Mouse (Mus musculus) ZHBTc4 (cell line): Measurements from ENCODE around the gene Ywhaq.

Experiments used
- DNase-seq: peaks from one replicate; pipeline ENCODE4 v3.0.0-alpha.2; 2011; ENCODE audit warnings: low read depth, low spot score

Gene Ywhaq

DNA sequence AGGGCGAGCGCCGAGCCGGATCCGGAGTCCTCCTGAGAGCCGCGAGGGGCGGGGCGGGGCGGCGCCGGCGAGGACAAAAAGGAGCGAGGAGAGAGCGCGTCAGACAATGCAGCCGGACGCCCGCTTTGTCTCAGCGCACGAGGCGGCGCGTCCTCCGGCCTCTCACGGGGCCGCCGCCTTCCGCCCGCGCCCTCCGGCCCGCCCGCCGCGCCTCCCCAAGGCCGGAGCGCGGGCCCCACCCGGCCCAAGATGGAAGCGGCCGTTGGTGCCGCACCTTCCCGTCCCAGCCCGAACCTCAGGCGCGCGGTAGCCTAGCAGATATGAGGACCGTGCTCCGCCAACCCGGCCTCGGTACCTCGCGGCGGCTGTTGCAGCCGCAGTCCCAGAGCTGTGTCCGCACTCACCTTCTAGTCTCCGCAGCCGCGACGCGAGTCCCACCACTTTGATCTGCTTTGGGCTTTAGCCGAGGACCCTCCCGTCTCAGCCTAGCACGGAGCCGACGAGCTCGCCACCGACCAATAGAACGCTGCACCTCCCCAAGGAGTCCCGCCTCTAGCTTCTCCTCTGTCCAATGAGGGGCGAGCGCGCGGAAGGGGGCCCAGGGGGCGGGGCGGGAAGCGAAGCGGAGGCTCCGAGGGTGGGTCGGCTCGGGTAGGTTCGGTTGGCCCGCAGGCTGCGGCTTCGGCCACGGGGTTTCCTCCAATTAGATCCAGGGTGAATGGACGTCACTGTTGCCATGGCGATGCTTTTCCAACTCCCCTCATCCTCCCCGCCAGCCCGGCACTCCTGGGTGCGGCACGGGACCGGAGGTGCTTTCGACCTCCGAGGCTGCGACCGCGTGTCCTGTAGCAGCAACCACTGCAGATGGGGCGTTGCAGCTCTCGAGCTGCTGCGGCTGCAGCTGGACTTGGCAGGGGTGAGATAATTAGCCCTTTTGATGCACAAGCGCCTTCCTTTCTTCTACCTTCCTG lies at the start of gene Ywhaq:
Gene Ywhaq, minus strand, starts transcription at position 538 of the 971 bp plus-strand sequence.
- peak; percentile 100 for DNase-seq

DNA sequence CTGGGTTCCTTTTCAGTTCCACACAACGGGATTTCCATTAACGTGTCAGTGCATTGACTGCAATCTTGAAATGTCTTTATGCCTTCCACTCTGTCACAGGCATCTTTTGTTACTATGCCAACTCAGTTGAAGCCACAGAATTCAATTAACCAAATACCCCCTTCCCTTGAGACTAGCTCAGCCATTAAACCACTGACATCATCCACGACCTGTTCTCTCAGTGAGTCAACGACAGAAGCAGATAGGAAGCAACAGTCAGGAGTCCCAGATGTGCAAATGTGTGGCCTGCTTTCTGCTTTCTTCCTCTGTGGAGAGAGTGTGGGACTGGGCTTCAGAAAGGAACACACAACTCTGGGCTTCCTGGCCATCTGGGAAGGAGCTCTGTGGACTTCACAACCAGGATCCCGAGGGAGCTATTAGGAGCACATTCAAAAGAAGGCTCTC lies 46.0 kb upstream of the Ywhaq start:
- DNase-seq, result no peak

DNA sequence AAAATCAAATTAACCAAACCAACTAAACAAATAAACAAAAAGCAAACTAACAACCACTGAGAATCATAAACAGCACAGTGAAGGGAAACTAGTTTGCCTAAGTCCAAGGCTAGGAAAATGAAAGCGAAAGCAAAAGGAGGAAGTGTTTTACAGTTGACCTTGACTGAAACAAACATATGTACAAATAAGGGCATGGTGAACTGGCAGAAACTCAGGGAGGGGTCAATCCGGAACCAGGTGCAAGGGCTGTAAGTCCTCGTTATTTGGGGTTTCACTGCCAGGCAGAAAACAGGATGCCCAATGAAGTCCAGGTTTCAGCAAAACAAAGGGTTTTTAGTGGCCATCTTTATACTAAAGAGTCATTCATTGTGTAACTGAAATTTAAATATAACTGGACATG lies 45.2 kb upstream of the Ywhaq start:
- peak; percentile 77 for DNase-seq

DNA sequence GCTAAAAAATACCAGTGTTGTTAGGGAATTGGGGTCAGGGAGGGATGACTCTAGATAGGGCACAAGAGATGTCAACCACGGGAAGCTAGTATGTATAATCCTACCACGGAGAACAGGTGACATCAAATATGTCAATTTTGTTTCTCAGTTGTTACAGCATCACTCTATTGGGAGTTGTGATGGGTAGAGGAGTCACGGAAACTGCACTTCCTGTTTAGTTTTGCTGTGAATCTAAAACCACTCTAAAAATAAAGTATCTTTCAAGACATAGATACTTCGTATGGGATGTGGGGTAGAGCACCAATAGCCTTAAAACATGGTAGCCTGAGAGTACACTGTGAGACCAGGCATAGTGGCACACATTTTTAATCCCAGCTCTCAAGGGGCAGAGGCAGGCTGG lies 42.2 kb upstream of the Ywhaq start:
- DNase-seq, result no peak

DNA sequence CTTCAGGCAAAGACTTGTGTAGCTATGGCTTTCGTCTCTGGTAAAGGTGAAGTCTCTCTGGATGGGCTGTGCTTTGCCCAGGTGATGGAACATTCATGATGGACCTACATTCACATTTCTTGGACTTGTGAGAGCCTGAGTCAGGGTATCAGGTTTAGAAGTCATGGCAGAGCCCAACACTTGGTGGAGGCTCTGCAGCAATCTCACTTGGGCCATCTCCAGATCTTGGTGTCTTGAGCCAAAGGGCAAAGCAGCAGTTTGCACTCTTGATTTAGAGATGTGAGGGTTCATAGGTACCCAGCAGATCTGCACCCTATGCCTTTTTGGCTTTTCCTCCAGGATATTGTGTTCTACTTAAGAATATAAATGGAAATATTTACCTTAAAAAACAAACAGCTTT lies 38.6 kb upstream of the Ywhaq start:
- DNase-seq, result no peak

DNA sequence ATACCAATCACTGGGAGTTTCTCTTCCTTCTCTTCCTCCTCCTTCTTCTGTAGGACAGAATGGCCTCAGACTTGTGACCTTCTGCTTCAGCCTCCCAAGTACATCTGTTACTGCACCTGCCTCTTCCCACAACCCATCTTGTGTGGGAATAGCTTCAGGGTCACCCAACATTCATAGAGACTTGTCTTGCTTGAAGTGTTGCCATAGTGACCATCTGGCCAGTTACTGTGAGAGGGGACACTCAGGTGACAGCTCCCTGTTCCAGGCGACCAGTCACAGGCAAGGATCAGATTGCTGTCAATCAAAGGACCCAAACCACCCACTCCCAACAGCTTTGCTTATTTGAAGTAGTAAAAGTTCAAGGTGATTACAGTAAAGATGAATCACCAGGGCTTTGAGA lies 34.3 kb upstream of the Ywhaq start:
- peak; percentile 27 for DNase-seq

DNA sequence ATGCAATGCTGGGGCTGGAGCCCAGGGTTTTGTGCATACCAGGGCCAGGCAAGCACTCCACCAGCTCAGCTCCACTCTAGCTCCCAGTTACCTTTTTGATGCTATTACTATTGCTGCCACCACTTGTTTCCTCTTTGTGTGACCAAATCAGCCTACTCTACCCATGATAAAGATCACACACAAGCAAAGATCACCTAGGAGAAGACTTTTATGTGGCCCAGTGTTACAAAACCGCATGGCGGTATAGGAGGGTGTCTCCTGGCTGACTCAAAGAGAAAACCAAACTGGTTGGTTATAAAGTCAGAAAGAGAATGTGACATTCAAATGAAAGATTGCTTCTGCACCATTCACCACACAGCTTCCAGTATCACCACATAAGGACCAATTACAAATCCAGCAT lies 33.9 kb upstream of the Ywhaq start:
- DNase-seq, result no peak

DNA sequence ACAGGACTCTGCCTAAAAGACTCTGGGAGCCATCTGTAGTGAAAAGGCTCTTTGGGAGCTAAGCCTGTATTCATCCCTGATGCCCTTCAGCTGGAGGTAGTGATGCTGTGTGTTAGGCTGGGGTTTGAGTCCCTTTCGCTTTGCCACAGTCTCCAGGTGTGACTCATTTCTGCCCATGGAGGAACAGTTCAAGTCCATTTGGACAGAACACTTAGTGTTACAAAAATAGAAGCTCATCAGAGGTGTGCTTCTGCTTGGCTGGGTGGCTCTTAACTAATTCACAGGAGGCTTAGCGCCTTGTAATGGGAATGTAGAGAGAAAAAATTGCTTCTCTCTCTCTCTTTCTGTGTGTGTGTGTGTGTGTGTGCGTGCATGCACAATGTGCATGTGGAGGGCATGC lies 26.3 kb upstream of the Ywhaq start:
- no peak for DNase-seq

DNA sequence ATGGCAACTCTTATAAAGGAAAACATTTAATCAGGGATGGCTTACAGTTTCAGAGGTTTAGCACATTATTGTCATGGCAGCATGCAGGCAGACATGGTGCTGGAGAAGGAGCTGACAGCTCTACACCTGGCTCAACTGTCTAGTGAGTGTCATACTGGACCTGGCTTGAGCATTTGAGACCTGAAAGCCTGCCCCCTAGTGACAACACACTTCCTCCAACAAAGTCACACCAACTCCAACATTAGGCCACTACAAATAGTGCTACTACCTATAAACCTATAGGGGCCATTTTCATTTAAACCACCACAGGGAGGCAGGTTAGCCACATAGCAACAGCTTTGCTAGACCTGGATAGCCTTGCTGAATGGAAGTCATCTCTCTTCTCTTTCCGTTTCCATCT lies 24.4 kb upstream of the Ywhaq start:
- peak; percentile 81 for DNase-seq

DNA sequence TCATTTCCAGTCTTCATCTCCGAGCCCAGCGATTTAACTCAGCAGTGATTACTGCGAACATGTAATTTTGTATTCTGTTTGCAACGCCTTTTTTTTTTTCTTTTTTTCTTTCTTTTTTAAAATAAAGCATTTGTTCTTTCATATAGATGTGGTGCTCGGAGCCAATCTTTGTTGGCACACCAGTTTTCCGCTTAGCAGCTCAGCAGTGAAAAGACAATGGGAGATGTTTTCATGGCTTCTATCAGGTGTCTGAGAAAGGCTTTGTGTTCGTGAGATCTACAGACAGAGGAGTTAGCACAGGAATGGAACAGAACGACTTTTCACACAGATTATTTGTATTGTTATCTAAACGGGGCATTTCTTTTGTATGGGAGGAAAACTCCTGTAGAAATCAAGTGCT lies 22.0 kb upstream of the Ywhaq start:
- peak; percentile 39 for DNase-seq

DNA sequence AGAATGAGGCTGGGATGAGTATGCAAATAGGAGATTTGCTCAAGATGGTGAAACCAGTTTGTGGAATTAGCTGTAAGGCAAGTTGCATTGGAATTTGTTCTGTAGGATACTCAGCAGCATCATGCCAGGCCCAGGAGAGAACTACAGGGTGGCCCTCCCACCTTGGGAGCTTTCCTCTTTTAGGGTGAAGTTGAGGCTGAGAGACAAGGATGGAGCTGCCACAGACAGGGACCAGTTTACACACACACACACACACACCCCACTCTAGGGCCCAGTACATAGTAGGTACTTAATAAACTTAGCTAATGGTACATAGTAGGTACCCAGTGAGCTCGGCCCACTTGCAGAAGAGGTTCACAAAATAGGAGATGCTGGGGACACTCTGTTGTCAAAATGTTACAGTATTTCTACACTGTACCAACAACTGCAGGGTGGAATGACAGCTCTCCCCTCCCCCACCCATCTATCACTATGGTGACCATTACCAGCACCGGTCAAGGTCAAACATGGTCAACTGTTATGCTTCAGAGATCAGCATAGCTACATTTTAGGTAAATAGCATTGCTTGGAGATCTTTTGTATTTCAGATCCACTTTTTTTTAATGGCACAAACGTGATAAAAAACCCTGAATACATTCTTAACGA lies 21.4 kb upstream of the Ywhaq start:
- peak; percentile 36 for DNase-seq

DNA sequence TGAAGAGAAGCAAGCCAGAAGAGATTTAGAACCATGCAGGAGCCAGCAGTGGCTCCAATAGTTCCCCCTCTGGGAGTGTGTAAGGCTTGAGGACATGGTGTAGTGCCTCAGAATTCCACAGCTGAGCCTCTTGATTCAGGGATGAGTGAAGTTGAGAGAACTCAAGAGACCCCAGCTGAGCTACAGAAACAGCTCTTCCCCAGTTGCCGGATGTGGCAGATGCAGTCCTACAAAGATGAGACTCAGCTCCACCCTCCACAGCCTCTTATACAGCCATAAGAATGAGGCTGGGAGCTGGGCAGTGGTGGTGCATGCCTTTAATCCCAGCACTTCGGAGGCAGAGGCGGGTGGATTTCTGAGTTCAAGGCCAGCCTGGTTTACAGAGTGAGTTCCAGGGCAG lies 20.9 kb upstream of the Ywhaq start:
- DNase-seq, result peak; percentile 41

DNA sequence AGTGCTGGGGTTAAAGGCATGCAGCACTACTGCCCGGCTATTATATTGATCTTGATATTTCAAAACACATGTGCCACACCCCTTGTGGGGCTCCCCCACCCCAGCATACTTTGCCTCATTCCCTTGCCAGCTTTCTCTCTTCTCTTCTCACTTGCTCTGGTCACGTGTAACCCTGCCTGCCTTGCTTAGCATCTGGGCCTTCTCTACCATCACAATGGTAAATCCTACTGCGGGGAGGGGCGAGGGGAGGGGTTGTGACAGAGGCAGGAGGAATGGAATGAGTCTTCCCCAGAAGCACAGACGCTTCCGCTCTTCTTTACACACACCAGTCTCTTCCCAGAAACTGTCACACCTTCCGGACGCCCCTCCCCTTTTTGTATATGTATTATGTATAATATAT lies 14.5 kb upstream of the Ywhaq start:
- peak; percentile 92 for DNase-seq

DNA sequence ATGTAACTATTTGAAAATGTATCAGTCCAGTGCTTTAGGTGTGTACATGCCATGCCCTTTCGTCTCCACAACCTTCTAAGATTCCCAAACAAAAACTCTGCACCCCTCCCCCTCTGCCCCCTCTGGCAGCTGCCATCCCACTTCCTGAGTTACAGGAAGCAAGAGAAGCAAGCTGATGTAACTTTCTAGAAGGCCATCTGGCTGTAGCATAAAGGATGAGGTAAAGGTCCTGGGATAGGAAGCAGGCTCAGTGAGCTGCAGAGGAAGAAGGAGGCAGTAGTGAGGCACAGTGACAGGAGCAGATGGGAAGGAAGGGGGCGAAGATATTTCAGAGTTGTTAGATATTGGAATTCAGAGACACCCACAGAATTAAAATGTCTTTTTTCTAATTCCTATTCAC lies 13.6 kb upstream of the Ywhaq start:
- DNase-seq, result peak; percentile 39

DNA sequence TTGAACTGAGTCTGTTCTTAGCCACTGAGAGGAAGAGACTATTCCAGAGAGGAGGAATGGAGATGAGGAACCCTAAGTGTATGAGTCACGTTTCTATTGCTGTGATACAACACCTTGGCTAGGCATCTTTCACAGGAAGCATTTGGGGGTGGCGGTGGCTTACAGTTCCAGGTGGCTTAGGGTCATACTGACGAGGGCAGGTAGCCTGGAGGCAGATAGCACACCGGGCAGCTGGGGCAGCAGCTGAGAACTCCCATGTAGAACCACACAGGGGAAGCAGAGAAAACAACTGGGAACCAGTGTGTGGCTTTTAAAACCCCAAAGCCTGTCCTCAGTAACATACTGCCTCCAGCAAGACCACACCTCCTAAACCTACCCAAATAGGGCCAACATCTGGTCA lies 12.7 kb upstream of the Ywhaq start:
- DNase-seq, result no peak

DNA sequence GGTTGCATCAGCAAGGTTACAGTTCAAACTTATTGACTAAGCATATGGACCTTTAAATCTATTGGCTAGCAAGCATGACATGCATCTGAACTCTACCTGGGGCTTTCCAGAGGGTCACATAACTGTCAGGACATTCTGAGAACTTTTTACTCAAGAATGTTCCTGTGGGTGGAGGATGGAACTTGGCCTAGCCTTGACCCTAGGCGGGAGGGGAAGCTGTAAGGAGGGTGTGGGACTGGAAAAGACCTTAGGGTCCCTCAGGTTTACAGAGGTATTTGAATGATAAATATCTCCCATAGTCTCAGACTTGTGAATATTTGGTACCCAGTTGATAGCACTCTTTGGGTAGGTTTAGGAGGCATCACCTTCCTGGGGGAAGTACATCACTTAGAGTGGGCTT lies 11.6 kb upstream of the Ywhaq start:
- DNase-seq, result peak; percentile 42

DNA sequence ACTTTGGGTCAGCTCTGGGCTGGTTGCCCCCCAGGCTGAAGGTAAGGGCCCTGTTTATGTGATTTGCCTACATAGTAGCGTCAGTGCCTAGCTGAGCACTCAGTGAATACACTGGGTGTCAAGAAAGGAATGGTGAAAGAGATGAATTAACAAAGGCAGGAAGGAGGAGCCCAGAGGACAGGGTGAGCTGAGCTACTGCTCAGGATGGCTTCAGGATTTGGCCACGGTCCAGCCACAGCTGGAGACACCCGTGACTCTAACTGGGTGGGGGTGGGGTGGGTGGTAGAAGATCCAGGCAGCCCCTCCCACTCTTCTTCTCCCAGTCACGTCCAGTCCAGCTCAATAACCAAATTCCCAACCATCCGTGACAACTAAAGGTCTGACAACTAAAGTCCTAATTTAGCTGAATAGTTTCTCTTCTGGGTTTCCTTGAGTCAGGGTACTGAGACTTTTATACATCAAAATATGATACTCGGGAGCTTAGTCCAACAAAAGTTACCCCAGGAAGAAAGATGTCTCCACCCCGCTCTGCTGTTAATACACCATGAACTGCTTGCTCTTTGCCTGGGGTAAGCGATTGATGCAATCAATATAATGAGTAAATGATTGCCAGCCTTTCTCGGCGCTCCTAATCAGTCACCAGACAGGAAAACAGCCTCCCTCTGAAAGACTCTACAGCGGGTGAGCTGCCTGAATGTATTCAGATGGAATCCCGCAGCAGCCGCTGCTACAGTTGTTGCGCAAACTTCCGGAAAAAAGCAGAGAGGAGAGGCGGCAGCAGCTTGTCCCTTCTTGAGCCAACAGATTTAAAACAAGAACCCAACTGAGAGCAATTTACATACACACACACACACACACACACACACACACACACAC lies 8.9 kb upstream of the Ywhaq start:
- DNase-seq, result peak; percentile 93

DNA sequence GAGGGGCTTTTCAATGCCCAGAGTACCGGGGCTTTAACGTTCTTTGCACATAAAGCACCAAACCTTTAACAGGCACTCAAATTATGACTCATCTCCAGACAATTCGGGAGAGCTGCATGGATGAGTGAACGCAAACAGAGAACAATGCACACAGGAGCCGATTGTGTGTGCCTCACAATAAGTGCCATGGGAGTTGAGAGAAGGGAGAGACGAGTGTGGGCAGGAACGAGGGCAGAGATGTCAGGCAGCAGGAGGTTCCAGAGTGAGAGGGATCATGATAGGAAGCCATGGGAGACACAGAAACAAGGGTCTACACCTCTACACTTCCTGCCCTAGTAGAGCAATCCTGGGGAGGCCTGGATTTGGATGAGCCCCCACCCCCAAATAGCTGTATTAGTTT lies 7.2 kb upstream of the Ywhaq start:
- no peak for DNase-seq

DNA sequence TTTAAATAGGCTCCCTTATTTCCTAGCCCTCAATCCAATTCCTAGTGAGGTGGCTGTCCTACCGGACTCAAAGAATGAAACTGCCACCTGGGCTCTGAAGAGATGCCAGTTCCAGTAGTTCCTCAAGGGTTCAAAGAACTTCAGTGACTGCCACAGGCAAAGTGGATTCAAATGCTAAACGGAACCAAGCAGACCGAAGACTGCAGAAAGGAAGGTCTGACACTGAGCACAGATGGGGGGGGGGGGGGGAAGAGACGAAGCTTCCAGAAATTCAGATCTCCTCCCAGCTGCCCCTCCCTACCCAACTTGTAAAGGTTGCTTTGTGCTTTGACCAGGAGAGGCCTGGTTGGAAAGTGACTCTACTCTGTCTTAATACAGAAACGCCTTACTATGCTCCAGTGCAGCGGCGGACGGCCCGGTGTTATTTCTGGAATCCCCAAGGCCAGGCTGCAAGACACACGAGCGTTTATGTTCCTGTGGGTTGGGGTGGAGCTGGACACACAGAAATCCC lies 1.2 kb upstream of the Ywhaq start:
- DNase-seq, result peak; percentile 93

DNA sequence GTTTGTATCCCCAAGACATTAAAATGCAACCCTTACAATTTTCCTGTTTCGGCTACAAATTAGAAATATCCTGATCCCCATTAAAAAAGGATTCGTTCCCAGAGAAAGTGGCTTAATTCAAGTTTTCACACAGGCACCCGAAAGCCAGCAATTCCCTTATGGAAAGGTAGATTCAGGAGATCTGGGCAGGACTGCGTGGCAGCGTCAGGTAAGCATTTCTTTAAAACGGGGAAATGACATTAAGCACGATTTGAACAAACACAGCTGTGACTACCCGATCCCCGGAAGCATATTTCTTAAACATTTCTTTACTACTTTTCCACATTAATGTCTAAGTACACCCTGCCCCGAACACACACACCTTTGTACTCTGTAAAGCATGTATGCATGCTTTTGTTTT lies 646 bp upstream of the Ywhaq start:
- DNase-seq, result no peak

DNA sequence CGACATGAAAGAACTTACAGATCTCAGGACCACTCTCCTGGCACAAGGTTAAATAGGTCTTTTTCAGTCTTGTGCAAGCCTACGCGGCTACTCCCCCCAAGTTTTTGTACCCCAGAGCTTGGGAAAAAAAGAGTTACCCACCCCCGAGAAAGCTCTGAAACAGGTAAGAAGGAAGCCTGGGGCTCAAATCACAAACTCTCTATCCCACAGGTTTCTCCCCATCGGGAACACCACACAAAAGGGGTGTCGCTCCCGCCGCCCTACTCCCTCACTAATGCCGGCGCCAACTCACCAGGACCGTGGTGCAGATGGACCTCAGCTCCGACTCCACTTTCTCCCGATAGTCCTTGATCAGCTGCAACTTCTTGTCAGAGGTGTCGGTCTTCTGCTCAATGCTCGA lies 931 bp downstream of the Ywhaq start:
- no peak for DNase-seq

DNA sequence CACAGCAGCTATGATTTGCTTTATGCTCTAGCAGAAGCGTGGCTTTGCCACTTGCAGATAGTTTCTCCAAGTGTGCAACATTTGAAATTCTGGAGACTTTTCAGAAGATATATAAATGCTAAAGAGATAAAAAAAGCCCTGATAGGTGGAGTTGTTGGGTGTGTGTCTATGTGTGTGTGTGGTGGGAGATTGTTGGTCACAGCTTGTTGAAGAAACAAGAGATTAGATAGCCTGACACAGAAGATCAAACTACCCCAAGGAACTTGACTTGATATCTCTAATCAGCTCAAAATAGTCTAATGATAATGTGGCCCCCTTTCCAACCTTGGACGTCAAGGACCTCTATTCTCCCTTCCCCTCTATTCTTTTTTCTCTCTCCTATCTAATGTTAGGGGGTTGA lies 6.8 kb downstream of the Ywhaq start:
- DNase-seq, result no peak
